Comparison of ENCODE assay signal across 8 mouse cellular contexts in genomic region chr5:92082821-92083401, GRCm38 (mm10). TPM values are rescaled to one million over a fixed set of nuclear protein-coding genes. Genes with fewer than 3 reads are reported as not detected.
A peak's percentile ranks its signal among the peaks of the same experiment; 100 is the strongest.
DNase-seq lines count a peak whose midpoint lies in the region; ATAC-seq and TF ChIP-seq lines count a peak whose summit lies in the region.

No protein-coding gene starts in this region.

- no peaks in the 10 kb centered on the region for H3K9me3 ChIP-seq in embryonic facial prominence, embryonic 13.5 days
- H3K9me3 ChIP-seq in heart, embryonic 11.5 days (replicated peaks; ENCODE audit: control insufficient read depth, low read length) = no peaks in the 10 kb centered on the region
- H3K9me3 ChIP-seq in kidney, embryonic 16.5 days (ENCODE audit: low read length) = no peaks in the 10 kb centered on the region
- H3K9me3 ChIP-seq in liver, postnatal 0 days (ENCODE audit: low read length) = peaks cover 2% of the 10 kb centered on the region; the same call in 1 of the 2 replicates
- no peaks in the 10 kb centered on the region for H3K9me3 ChIP-seq in neural tube, embryonic 14.5 days (ENCODE audit: control insufficient read depth, low read length)

- peak; percentile 31 for ATAC-seq in activated CD4-positive, CD25-positive, alpha-beta regulatory T cell, adult 4 months
- peak; percentile 59; the same call in 1 of the 2 replicates for ATAC-seq in embryonic facial prominence, embryonic 13.5 days (ENCODE audit: insufficient number of reproducible peaks, insufficient read depth, low FRiP score, low TSS enrichment, low read depth)
- peak; percentile 64 for ATAC-seq in heart, embryonic 11.5 days (replicated peaks; ENCODE audit: insufficient number of reproducible peaks, low FRiP score, low TSS enrichment)
- ATAC-seq in kidney, embryonic 16.5 days (ENCODE audit: low FRiP score, low TSS enrichment) = peak; percentile 78
- ATAC-seq in liver, postnatal 0 days = peak; percentile 10; the same call in 1 of the 2 replicates
- peak; percentile 80 for ATAC-seq in neural tube, embryonic 14.5 days (ENCODE audit: low read depth)

- peak overlapping the region; percentile 96 for H3K9ac ChIP-seq in embryonic facial prominence, embryonic 13.5 days
- peak overlapping the region; percentile 98 for H3K9ac ChIP-seq in heart, embryonic 11.5 days (ENCODE audit: low read depth, low read length)
- H3K9ac ChIP-seq in kidney, embryonic 16.5 days (replicated peaks; ENCODE audit: low read length) = peak overlapping the region; percentile 94
- peak overlapping the region; percentile 93 for H3K9ac ChIP-seq in liver, postnatal 0 days (replicated peaks)
- peak overlapping the region; percentile 95 for H3K9ac ChIP-seq in neural tube, embryonic 14.5 days (replicated peaks; ENCODE audit: low read depth, low read length)

- TF ChIP-seq CTCF in liver, postnatal 0 days (IDR thresholded peaks at IDR 0.05; ENCODE audit: low read depth) = no peak

- H3K4me2 ChIP-seq in embryonic facial prominence, embryonic 13.5 days = peak overlapping the region; percentile 65
- H3K4me2 ChIP-seq in heart, embryonic 11.5 days = peak overlapping the region; percentile 78
- peak overlapping the region; percentile 74 for H3K4me2 ChIP-seq in kidney, embryonic 16.5 days (replicated peaks; ENCODE audit: low read depth, low read length)
- peak overlapping the region; percentile 95 for H3K4me2 ChIP-seq in liver, postnatal 0 days (ENCODE audit: low read depth, low read length)
- peak overlapping the region; percentile 66 for H3K4me2 ChIP-seq in neural tube, embryonic 14.5 days (ENCODE audit: low read depth, low read length)

- no peaks in the 10 kb centered on the region for H3K36me3 ChIP-seq in embryonic facial prominence, embryonic 13.5 days
- H3K36me3 ChIP-seq in heart, embryonic 11.5 days (ENCODE audit: control insufficient read depth, insufficient read depth, low read length) = no peaks in the 10 kb centered on the region
- no peaks in the 10 kb centered on the region for H3K36me3 ChIP-seq in kidney, embryonic 16.5 days (ENCODE audit: insufficient read depth, low read length)
- no peaks in the 10 kb centered on the region for H3K36me3 ChIP-seq in liver, postnatal 0 days (replicated peaks; ENCODE audit: insufficient read depth, low read length)
- H3K36me3 ChIP-seq in neural tube, embryonic 14.5 days (ENCODE audit: control insufficient read depth, insufficient read depth, low read length) = no peaks in the 10 kb centered on the region

- under 1% methylated on average over 55 of the region's 55 CpGs for WGBS in embryonic facial prominence, embryonic 13.5 days
- under 1% methylated on average over 49 of the region's 55 CpGs for whole genome bisulfite sequencing in heart, embryonic 11.5 days (ENCODE audit: insufficient replicate concordance)
- under 1% methylated on average over 55 of the region's 55 CpGs for WGBS in kidney, embryonic 16.5 days
- 3% methylated on average over 54 of the region's 55 CpGs for WGBS in liver, postnatal 0 days (ENCODE audit: insufficient replicate concordance)
- under 1% methylated on average over 45 of the region's 55 CpGs for WGBS in neural tube, embryonic 14.5 days

- TF ChIP-seq EP300 in liver, postnatal 0 days (IDR thresholded peaks at IDR 0.05; ENCODE audit: low read depth) = no peak

- H3K27ac ChIP-seq in embryonic facial prominence, embryonic 13.5 days = peak overlapping the region; percentile 99
- H3K27ac ChIP-seq in heart, embryonic 11.5 days (ENCODE audit: low read depth, low read length) = peak overlapping the region; percentile 99
- H3K27ac ChIP-seq in kidney, embryonic 16.5 days (ENCODE audit: low read length) = peak overlapping the region; percentile 99
- H3K27ac ChIP-seq in liver, postnatal 0 days (ENCODE audit: low read depth) = peak overlapping the region; percentile 96
- peak overlapping the region; percentile 99 for H3K27ac ChIP-seq in neural tube, embryonic 14.5 days (ENCODE audit: low read depth, low read length)

- peaks cover 29% of the 10 kb centered on the region for H3K4me1 ChIP-seq in embryonic facial prominence, embryonic 13.5 days
- peaks cover 29% of the 10 kb centered on the region for H3K4me1 ChIP-seq in heart, embryonic 11.5 days (ENCODE audit: control insufficient read depth, insufficient read depth, low read length)
- peaks cover 30% of the 10 kb centered on the region for H3K4me1 ChIP-seq in kidney, embryonic 16.5 days (ENCODE audit: insufficient read depth, low read length)
- peaks cover 28% of the 10 kb centered on the region for H3K4me1 ChIP-seq in liver, postnatal 0 days (ENCODE audit: insufficient read depth)
- peaks cover 26% of the 10 kb centered on the region for H3K4me1 ChIP-seq in neural tube, embryonic 14.5 days (ENCODE audit: control insufficient read depth, insufficient read depth, low read length)

- H3K27me3 ChIP-seq in embryonic facial prominence, embryonic 13.5 days = no peaks in the 10 kb centered on the region
- H3K27me3 ChIP-seq in heart, embryonic 11.5 days (ENCODE audit: control insufficient read depth, insufficient read depth, low read length) = no peaks in the 10 kb centered on the region
- no peaks in the 10 kb centered on the region for H3K27me3 ChIP-seq in kidney, embryonic 16.5 days (ENCODE audit: insufficient read depth, low read length)
- H3K27me3 ChIP-seq in liver, postnatal 0 days (ENCODE audit: insufficient read depth, low read length) = no peaks in the 10 kb centered on the region
- no peaks in the 10 kb centered on the region for H3K27me3 ChIP-seq in neural tube, embryonic 14.5 days (ENCODE audit: control insufficient read depth, insufficient read depth, low read length)

- H3K4me3 ChIP-seq in embryonic facial prominence, embryonic 13.5 days = peak overlapping the region; percentile 90
- peak overlapping the region; percentile 98 for H3K4me3 ChIP-seq in heart, embryonic 11.5 days (ENCODE audit: low read depth, low read length)
- H3K4me3 ChIP-seq in kidney, embryonic 16.5 days (ENCODE audit: low read length) = peak overlapping the region; percentile 97
- H3K4me3 ChIP-seq in liver, postnatal 0 days (ENCODE audit: low read depth, low read length) = peak overlapping the region; percentile 96
- H3K4me3 ChIP-seq in neural tube, embryonic 14.5 days (ENCODE audit: low read depth, low read length) = peak overlapping the region; percentile 93

- peak; percentile 82 for DNase-seq in A20 (ENCODE audit: low read depth, low spot score)
- peak; percentile 81 for DNase-seq in liver, postnatal 0 days
- peak; percentile 66 for DNase-seq in thymus, postnatal 0 days (ENCODE audit: low spot score)

RNA-seq across cellular contexts. Expression of gene G3bp2, which starts 0.6 kb away (rescaled TPM):
- 100 to 1,000 TPM; 204 to 221 TPM for polyA plus RNA-seq in activated CD4-positive, CD25-positive, alpha-beta regulatory T cell, adult 4 months (2017; shearing (Covaris generic))
- polyA plus RNA-seq in embryonic facial prominence, embryonic 13.5 days (2015; fragmentation: Nextera tagmentation; extraction: Ambion mirVana) = 202 and 213 TPM in 2 replicates
- 177 and 181 TPM in 2 replicates for polyA plus RNA-seq in heart, embryonic 11.5 days (2014; fragmentation: Nextera tagmentation; extraction: Ambion mirVana)
- 155 and 169 TPM in 2 replicates for polyA plus RNA-seq in kidney, embryonic 16.5 days (2015; fragmentation: Nextera tagmentation; extraction: Ambion mirVana)
- 46.7 and 50.1 TPM in 2 replicates for polyA plus RNA-seq in liver, postnatal 0 days (2015; fragmentation: Nextera tagmentation; extraction: Ambion mirVana)
- polyA plus RNA-seq in neural tube, embryonic 14.5 days (2014; fragmentation: Nextera tagmentation; extraction: Ambion mirVana) = 406 and 408 TPM in 2 replicates
- polyA plus RNA-seq in thymus, postnatal 0 days (2015; fragmentation: Nextera tagmentation; extraction: Ambion mirVana) = 239 and 240 TPM in 2 replicates

RNA-seq across cellular contexts. Expression of gene Cdkl2, which starts 39.2 kb away (rescaled TPM):
- 1 to 10 TPM; 2.6 to 3.4 TPM for polyA plus RNA-seq in activated CD4-positive, CD25-positive, alpha-beta regulatory T cell, adult 4 months (2017; shearing (Covaris generic))
- 1.3 and 1.4 TPM in 2 replicates for polyA plus RNA-seq in embryonic facial prominence, embryonic 13.5 days (2015; fragmentation: Nextera tagmentation; extraction: Ambion mirVana)
- polyA plus RNA-seq in heart, embryonic 11.5 days (2014; fragmentation: Nextera tagmentation; extraction: Ambion mirVana) = 1.00 and 1.1 TPM in 2 replicates
- 1.6 TPM in 2 replicates for polyA plus RNA-seq in kidney, embryonic 16.5 days (2015; fragmentation: Nextera tagmentation; extraction: Ambion mirVana)
- 0.73 and 0.90 TPM in 2 replicates for polyA plus RNA-seq in liver, postnatal 0 days (2015; fragmentation: Nextera tagmentation; extraction: Ambion mirVana)
- polyA plus RNA-seq in neural tube, embryonic 14.5 days (2014; fragmentation: Nextera tagmentation; extraction: Ambion mirVana) = 11.1 and 15.3 TPM in 2 replicates
- 1.7 and 1.9 TPM in 2 replicates for polyA plus RNA-seq in thymus, postnatal 0 days (2015; fragmentation: Nextera tagmentation; extraction: Ambion mirVana)

RNA-seq across cellular contexts. Expression of gene Uso1, which starts 54.8 kb away (rescaled TPM):
- polyA plus RNA-seq in activated CD4-positive, CD25-positive, alpha-beta regulatory T cell, adult 4 months (2017; shearing (Covaris generic)) = 10 to 100 TPM; 31.3 to 33.8 TPM
- polyA plus RNA-seq in embryonic facial prominence, embryonic 13.5 days (2015; fragmentation: Nextera tagmentation; extraction: Ambion mirVana) = 45.4 and 47.0 TPM in 2 replicates
- polyA plus RNA-seq in heart, embryonic 11.5 days (2014; fragmentation: Nextera tagmentation; extraction: Ambion mirVana) = 25.9 and 26.7 TPM in 2 replicates
- polyA plus RNA-seq in kidney, embryonic 16.5 days (2015; fragmentation: Nextera tagmentation; extraction: Ambion mirVana) = 40.0 and 40.5 TPM in 2 replicates
- 22.0 and 22.2 TPM in 2 replicates for polyA plus RNA-seq in liver, postnatal 0 days (2015; fragmentation: Nextera tagmentation; extraction: Ambion mirVana)
- 31.7 and 36.3 TPM in 2 replicates for polyA plus RNA-seq in neural tube, embryonic 14.5 days (2014; fragmentation: Nextera tagmentation; extraction: Ambion mirVana)
- 32.6 and 43.5 TPM in 2 replicates for polyA plus RNA-seq in thymus, postnatal 0 days (2015; fragmentation: Nextera tagmentation; extraction: Ambion mirVana)

Comparison
In these comparisons a context has a peak if more than half of its experiments do, and no peak if none do; other contexts are left out.
1. Peak in every context shown above with its lines: DNase-seq, ATAC-seq, H3K4me3 ChIP-seq and H3K27ac ChIP-seq.
2. ATAC-seq: peak in every context shown above with its lines; median percentile 80 in neural tube, embryonic 14.5 days; 78 in kidney, embryonic 16.5 days; 64 in heart, embryonic 11.5 days; 59 in embryonic facial prominence, embryonic 13.5 days; 31 in activated CD4-positive, CD25-positive, alpha-beta regulatory T cell, adult 4 months; 10 in liver, postnatal 0 days.